Mouse (Mus musculus) 3T3-L1 (cell line): ENCODE measurements around the gene Mmp10.

Experiments
- DNase-seq: peaks from one replicate; pipeline ENCODE4 v3.0.0-alpha.2; 2015; ENCODE audit warnings: low read depth, low spot score

Gene Mmp10

DNA sequence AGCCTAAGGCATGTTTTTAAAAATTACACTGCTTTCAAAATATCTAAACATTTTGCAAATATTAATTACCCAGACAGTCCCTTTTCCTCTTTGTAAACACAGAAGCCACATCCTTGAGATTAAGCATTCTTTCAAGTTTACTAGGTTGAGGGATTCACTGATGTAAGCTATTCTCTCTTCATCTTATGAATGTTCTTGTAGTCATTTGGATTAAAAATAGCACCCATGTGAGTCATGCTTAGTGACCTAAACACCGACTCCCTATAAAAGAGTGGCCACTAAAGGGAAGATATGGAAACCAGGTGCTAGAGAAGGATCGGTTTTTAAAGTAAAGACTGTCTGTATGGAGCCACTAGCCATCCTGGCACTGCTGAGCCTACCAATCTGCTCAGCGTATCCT is at the start of gene Mmp10:
TSS of gene Mmp10 (plus strand) at position 302 of the 400 bp plus-strand sequence.
- DNase-seq, result peak; percentile 40

- DNase-seq, result peak; percentile 36
Measured at GRCm38 (mm10) chr9:7453302-7453701, 48.9 kb upstream of the Mmp10 start.

DNA sequence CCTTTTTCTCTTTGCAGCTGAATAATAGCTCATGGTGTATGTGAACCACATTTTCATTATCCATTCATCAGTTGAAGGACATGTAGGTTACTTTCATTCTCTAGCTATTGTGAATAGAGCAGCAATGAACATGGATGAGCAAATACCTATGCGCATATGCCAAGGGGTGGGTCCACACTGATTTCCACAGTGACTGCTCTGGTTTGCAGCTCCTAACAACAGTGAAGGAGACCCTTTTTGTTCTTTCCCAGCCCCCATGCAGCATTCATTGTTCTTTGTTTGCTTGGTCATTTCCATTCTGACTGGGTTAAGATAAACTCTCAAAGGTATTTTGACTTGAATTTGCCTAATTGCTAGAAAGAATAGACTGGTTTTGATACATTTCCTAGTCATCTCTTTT is 31.9 kb upstream of the Mmp10 start:
- no peak for DNase-seq

DNA sequence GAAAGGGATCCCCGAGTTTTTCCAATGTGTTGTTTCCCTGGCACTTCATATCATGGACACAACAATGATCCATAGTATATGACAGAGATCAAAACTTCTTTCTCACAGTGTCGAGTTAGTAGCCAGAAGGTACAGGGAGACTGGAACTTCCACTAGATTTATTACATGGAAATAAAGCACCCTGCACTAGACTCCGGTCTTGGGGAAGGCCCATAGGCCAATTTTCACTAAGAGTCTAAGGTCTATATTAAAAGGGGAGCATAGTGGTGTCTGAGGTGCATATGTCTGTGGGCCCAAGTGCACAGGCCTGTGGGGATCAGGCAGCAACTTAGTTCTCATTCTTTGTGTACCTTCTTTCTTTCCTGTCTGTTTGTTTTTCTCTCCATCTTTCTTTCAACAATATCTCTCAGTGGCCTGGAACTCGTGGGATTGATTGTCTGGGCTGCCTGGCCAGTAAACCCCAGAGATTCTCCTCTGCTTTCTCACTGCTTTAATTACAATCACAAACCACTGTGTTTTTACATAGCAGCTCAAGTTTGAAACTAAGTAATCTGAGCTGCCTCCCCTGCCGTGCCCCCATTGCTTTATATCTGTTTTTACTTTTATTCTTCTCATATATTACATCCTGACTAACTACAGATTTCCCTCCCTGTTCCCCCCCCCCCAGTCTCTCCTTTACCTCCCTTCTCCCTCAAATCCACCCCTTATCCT is 18.3 kb upstream of the Mmp10 start:
- DNase-seq, result no peak

DNA sequence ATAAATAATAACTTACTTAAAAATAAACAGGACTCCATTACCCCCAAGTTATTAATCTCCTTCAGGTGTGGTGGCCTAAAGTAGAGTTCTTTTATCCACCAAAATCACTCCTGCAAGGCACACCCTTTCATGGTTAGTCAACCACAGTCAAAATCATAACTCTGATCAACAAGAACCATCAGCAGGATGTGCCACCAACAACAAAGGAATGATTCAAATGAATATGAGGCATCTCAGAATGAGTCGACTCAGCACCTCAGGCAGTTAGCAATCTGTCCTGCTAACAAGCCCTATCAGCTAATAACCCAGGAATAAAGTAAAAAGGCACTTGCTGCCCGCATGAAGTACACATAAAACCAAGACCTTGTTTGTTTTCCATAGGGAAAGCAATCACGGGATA is 1.0 kb upstream of the Mmp10 start:
- DNase-seq, result no peak

GRCm38 (mm10) chr9:7507321-7507876 is 5.2 kb downstream of the Mmp10 start:
- no peak for DNase-seq

DNA sequence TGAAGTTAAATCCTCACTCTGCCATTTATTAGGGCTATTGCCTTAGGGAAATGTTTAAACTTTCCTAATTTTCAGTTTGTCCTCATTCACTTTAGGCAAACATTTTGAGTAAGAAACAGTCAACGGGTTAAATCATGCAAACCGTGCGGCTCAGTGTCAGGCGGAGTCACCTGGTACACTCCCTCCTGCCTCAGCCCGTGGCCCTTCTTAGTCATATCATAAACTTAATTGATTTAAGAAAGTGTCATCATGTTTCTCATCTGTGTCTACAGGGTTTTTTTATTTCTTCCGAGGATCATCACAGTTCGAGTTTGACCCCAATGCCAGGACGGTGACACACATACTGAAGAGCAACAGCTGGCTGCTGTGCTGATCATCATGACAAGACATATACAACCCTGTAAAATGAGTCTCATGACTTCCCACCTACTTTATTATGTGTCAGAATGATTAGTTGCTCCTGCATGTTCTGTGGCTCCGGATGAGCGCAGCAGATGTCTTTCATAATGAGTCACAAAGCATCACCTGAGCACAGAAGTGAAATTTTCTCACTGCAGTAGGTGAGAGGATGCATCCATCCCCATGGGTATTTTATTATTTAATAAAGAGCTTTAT is 7.6 kb downstream of the Mmp10 start:
- no peak for DNase-seq

DNA sequence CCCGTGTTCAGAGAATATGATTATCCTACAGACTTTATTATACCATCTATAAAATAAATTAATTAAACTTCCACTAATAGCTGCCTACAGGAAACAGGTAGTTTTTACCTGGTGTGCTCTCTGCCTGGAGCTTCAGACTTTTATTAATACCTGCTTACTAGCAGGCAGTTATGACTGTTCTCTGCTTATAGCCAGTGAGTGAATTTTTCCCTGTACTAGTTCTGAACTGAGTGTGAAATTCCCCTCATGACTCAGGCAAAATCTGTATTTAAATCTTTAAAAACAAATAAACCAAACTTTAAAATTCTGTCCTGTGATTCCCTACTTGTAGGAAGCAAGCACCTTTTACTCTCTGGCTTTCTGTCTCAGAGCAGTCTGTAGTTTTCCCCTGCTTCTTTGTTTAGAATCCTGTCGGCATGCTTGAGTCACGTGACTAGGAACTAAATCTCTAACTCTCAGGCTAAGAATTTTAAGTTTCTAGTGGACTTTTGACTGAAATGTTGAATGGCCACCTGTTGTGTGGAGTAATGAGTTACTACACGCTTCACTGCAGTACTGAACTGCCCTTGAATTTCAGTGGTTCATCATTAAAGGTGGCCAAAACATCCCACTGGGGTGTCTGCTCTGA is 15.9 kb downstream of the Mmp10 start:
- no peak for DNase-seq

DNA sequence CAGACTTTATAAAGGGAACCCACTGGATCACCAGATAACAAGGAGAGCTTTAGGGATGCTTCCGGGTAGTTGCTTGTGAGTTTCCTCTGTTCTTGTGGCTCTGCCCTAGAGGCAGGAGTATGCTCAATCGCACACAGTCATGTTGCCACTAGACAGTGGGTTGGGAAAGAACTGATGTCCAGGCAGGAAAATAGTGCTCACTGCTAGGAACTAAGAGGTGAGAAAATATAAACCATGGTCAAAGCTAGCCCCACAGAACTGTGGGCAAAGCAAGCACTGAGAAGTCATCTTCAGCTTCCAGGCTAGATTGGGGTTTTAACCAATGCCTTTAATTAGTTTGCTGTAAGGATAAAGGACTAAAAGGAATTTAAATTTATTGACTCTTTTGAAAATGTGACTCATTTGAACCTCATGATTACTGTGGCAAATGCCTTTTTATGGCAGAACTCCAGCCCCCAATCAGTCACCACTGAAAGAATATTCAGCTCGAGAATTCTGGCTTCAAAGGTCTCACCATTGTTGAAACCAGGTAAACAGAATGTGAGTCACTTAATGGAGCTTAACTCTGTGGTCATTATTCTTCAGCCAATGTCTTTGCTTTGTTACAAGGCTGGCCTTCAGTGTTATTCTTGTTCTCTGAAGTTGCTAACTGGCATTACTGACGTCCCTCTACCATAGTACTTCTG is 24.2 kb downstream of the Mmp10 start:
- peak; percentile 36 for DNase-seq

DNA sequence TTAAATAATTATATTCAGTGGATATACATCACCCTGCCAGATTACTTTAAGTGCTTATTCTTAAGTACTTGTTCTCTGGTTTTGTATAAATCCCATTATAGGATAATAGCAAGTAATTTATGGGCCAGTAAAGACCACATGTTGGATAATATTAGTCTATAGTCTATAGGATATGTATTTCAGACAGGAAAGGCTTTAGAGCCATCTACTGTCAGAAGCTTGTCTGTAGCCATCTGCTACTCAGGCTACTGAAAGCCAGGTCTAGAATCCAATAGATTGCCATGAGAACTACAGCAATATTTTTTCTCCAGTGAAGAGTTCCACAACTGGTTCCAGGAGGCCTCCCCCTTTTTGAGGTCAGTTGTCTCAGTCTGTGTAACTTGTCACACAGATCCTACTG is 40.6 kb downstream of the Mmp10 start:
- DNase-seq, result no peak

DNA sequence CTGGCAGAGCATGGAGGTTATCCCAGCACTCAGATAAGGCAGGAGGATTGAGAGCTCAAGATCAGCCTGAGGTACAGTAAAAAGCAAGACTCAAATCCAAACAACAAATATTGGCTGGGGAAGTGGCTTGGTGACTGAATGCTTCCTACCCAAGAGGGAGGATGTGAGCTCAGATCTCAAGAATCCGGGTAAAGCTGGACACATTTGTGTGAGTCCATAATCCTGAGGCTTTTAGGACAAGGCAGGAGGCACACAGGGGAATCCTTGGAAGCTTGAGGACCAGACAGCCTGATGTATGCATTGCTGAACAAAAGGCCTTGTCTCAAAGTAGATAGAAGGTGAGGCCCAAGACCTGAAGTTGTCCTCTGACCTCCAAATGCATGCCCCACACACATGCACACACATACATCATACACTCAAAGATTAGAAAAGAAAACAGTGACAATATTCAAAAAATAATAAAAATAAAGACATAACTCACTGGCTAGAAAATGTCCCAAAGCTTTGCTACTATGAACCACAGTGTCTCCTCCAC is 42.8 kb downstream of the Mmp10 start:
- peak; percentile 14 for DNase-seq

DNA sequence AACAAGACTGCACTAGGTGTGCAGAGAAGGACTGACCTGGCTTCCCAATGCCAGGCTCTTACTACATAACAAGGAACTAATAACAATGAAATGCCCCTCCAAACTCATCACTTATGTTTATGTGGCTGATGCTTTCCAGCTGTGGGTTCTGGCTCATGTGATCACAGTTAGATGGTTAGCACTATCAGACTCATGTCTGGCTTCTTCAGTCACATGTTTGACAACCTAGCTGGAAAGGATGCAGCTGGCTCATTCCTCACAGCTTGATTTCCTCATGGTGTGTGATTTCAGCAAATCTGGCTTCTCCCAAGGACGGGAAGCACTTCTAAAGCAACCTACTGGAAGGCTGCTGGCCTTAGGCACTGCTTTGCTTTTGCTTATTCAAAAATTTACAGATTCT is 43.3 kb downstream of the Mmp10 start:
- peak; percentile 56 for DNase-seq

- DNase-seq, result no peak
Measured at GRCm38 (mm10) chr9:7545920-7546319, 43.8 kb downstream of the Mmp10 start.

- no peak for DNase-seq
Measured at GRCm38 (mm10) chr9:7551943-7552342, 49.8 kb downstream of the Mmp10 start.

- no peak for DNase-seq
Measured at GRCm38 (mm10) chr9:7553536-7553935, 51.4 kb downstream of the Mmp10 start.

GRCm38 (mm10) chr9:7554382-7554781 is 52.2 kb downstream of the Mmp10 start:
- DNase-seq, result peak; percentile 72

GRCm38 (mm10) chr9:7558221-7559017 is 56.3 kb downstream of the Mmp10 start, which contains the start of gene Mmp8:
Gene Mmp8 (plus strand): TSS chr9:7558456.
- DNase-seq, result no peak
